Mouse (Mus musculus): ENCODE measurements around the gene Nxph1.
A peak's percentile ranks its signal among the peaks of the same experiment; 100 is the strongest.

DNA sequence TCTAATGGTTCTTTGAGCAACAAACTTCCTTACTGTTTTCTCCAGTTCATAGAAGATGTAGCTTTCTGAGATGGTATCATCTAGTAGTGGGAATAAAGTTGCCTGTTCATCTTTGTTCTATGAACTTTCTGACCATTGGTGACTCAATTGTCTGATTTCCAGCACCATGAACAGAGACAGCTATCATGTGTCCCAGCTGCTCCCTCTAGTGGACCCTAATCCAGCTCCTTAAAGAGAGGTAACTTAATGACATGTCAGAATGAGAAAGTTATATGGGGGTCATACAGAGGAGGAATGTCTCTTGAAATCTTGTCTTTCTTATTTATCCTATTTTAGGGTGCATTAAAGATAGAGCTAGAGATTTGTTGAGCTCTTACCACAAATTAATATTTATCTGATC lies 286.6 kb downstream of the Nxph1 start:
- TF ChIP-seq EP300 (optimal IDR thresholded peaks at IDR 0.05) (no peak), CTCF (IDR thresholded peaks at IDR 0.05; ENCODE audit: low read depth) (peak; percentile 67)
